Mouse (Mus musculus) ES-E14 (cell line): ENCODE measurements around the gene Atg5.
"Not testable (repeated sequence)": the region's sequence is repeated elsewhere in the genome, so short reads cannot be mapped to it uniquely, and the experiment has no call there.

Experiments used
- CHD2 ChIP-seq: IDR thresholded peaks from 2 replicates; pipeline ENCODE4 v1.6.1; 2014; ENCODE audit warnings: mild to moderate bottlenecking, low read depth, low read length, inconsistent platforms
- HCFC1 ChIP-seq: IDR thresholded peaks from 2 replicates; pipeline ENCODE4 v1.6.1; 2012; ENCODE audit warnings: low read length, inconsistent platforms, borderline replicate concordance; ENCODE audit not compliant: insufficient read depth
- MAFK ChIP-seq: IDR thresholded peaks from 2 replicates; pipeline ENCODE4 v1.6.1; 2014; ENCODE audit warnings: mild to moderate bottlenecking, low read depth, low read length, inconsistent platforms; ENCODE audit not compliant: insufficient read depth
- ZC3H11A ChIP-seq: IDR thresholded peaks from 2 replicates; pipeline ENCODE4 v1.6.1; 2012; ENCODE audit warnings: low read depth, mild to moderate bottlenecking, inconsistent platforms, low read length, borderline replicate concordance
- ZNF384 ChIP-seq: IDR thresholded peaks from 2 replicates; pipeline ENCODE4 v1.6.1; 2012; ENCODE audit warnings: low read depth, low read length, inconsistent platforms

GRCm38 (mm10) chr10:44332656-44333055 is 64.5 kb downstream of the Atg5 start:
- not testable (repeated sequence) for TF ChIP-seq MAFK, ZNF384, ZC3H11A, HCFC1, CHD2
